Mouse (Mus musculus) embryo, embryonic 9.5 days (tissue): ENCODE results near the gene Abcc1.

ENCODE experiments used
- DNase-seq: peaks from one replicate; pipeline ENCODE4 v3.0.0-alpha.2; 2017; ENCODE audit errors: extremely low spot score

The Abcc1 gene

GRCm38 (mm10) chr16:14361362-14362098 lies at the start of gene Abcc1:
Abcc1 (plus strand) TSS chr16:14361558.
- peak; percentile 78 for DNase-seq

GRCm38 (mm10) chr16:14312914-14313313 lies 48.4 kb upstream of the Abcc1 start:
- no peak for DNase-seq

- DNase-seq, result peak; percentile 91
Observed at GRCm38 (mm10) chr16:14316884-14317876, 44.2 kb upstream of the Abcc1 start, which contains the start of gene Fopnl. Fopnl (minus strand) TSS chr16:14317405.

GRCm38 (mm10) chr16:14319681-14320080 lies 41.7 kb upstream of the Abcc1 start:
- no peak for DNase-seq

GRCm38 (mm10) chr16:14320494-14320893 lies 40.9 kb upstream of the Abcc1 start:
- DNase-seq, result no peak

- DNase-seq, result no peak
Observed at GRCm38 (mm10) chr16:14328156-14328555, 33.2 kb upstream of the Abcc1 start.

- DNase-seq, result no peak
Observed at GRCm38 (mm10) chr16:14344967-14345366, 16.4 kb upstream of the Abcc1 start.

GRCm38 (mm10) chr16:14351571-14351970 lies 9.8 kb upstream of the Abcc1 start:
- DNase-seq, result no peak

- no peak for DNase-seq
Observed at GRCm38 (mm10) chr16:14352234-14352633, 9.1 kb upstream of the Abcc1 start.

GRCm38 (mm10) chr16:14352663-14353062 lies 8.7 kb upstream of the Abcc1 start:
- no peak for DNase-seq

GRCm38 (mm10) chr16:14357859-14358258 lies 3.5 kb upstream of the Abcc1 start:
- no peak for DNase-seq

GRCm38 (mm10) chr16:14358531-14358930 lies 2.8 kb upstream of the Abcc1 start:
- DNase-seq, result no peak

GRCm38 (mm10) chr16:14360931-14361330 lies 427 bp upstream of the Abcc1 start:
- DNase-seq, result no peak

GRCm38 (mm10) chr16:14362099-14362820 lies 902 bp downstream of the Abcc1 start:
- no peak for DNase-seq

- no peak for DNase-seq
Observed at GRCm38 (mm10) chr16:14363496-14363895, 2.1 kb downstream of the Abcc1 start.

GRCm38 (mm10) chr16:14364066-14364465 lies 2.7 kb downstream of the Abcc1 start:
- DNase-seq, result no peak

- DNase-seq, result no peak
Observed at GRCm38 (mm10) chr16:14365457-14365856, 4.1 kb downstream of the Abcc1 start.

GRCm38 (mm10) chr16:14366017-14366416 lies 4.7 kb downstream of the Abcc1 start:
- DNase-seq, result no peak

- DNase-seq, result no peak
Observed at GRCm38 (mm10) chr16:14371367-14371766, 10.0 kb downstream of the Abcc1 start.

GRCm38 (mm10) chr16:14372382-14372781 lies 11.0 kb downstream of the Abcc1 start:
- DNase-seq, result no peak

- DNase-seq, result no peak
Observed at GRCm38 (mm10) chr16:14372817-14373301, 11.5 kb downstream of the Abcc1 start.

GRCm38 (mm10) chr16:14375942-14376341 lies 14.6 kb downstream of the Abcc1 start:
- DNase-seq, result no peak
